Mouse (Mus musculus) inflammation-experienced regulatory T-cells (primary cell): ENCODE results near the gene Zbtb49. TPM values are rescaled to one million over a fixed set of nuclear protein-coding genes. Genes with fewer than 3 reads are reported as not detected.

Experiments used
- polyA plus RNA-seq, 2 experiments: library from polyadenylated mRNA; unstranded; fragments of 100-300 nt; shearing (Covaris generic); gene quantifications; one replicate each; pipeline ENCODE4 v1.2.1; 2017

Gene Zbtb49
- polyA plus RNA-seq: 10 to 100 TPM; 16.5 to 28.7 TPM

GRCm38 (mm10) chr5:38220328-38220912 lies at the start of gene Zbtb49, which contains the start of gene Lyar:
Gene Zbtb49 (minus strand): TSS chr5:38220457.
Gene Lyar (plus strand): TSS chr5:38220470.

GRCm38 (mm10) chr5:38260107-38260682 lies 39.9 kb upstream of the Zbtb49 start, which contains the start of gene Tmem128:
Gene Tmem128 (plus strand): TSS chr5:38260185.

GRCm38 (mm10) chr5:38159634-38160413 lies 60.4 kb downstream of the Zbtb49 start, which contains the start of gene Nsg1:
Gene Nsg1 (minus strand): TSS chr5:38159907.

Other genes with a start within 250 kb of the Zbtb49 start
- 10 to 100 TPM; 37.8 to 38.4 TPM for gene Stx18, start 181.7 kb downstream of the Zbtb49 start, polyA plus RNA-seq
- 1 to 10 TPM in 1 of 2 experiments, under 1 TPM in 1; 0.18 to 1.4 TPM for gene Nsg1, start 60.5 kb downstream of the Zbtb49 start, polyA plus RNA-seq
- gene Lyar, start within 50 bp of the Zbtb49 start, polyA plus RNA-seq: 10 to 100 TPM; 41.7 to 45.3 TPM
- 100 to 1,000 TPM in 1 of 2 experiments, 10 to 100 TPM in 1; 96.5 to 118 TPM for gene Tmem128, start 39.7 kb upstream of the Zbtb49 start, polyA plus RNA-seq
- gene Otop1, start 55.5 kb upstream of the Zbtb49 start, polyA plus RNA-seq: under 1 TPM in 1 of 2 experiments, not detected in 1; 0.53 TPM
- under 1 TPM; 0.06 to 0.49 TPM for gene Drd5, start 98.9 kb upstream of the Zbtb49 start, polyA plus RNA-seq